Mouse (Mus musculus) left cerebral cortex, adult 9 months (tissue): Measurements from ENCODE around the gene Ccdc181.

Experiments used
- DNase-seq, 2 experiments: peaks; one replicate each; pipeline ENCODE4 v3.0.0; 2022; ENCODE audit warnings: low spot score in 2 of 2

Ccdc181 gene

GRCm38 (mm10) chr1:164284007-164284406 is 8.6 kb downstream of the Ccdc181 start:
- DNase-seq, result no peak

DNA sequence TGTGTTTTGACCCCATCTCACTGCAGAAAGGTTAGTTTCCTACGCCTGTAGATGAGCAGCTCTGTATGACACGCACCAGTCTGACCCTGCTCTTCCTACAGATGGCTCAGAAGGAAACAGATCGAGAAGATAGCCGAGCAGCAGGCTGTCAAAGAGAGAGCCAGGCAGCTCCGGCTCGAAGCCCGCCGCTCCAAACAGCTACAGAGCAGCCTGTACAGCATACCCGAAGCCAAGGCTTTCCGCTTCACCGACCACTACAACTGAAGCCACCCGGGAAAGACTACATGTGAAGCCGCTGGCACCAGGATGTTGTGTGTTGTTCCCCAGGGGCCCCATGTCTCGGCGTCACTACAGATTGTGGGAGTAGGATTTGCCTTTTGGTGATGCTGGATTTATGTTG is 12.0 kb downstream of the Ccdc181 start:
- DNase-seq, result no peak

GRCm38 (mm10) chr1:164292040-164292439 is 16.7 kb downstream of the Ccdc181 start:
- no peak for DNase-seq

DNA sequence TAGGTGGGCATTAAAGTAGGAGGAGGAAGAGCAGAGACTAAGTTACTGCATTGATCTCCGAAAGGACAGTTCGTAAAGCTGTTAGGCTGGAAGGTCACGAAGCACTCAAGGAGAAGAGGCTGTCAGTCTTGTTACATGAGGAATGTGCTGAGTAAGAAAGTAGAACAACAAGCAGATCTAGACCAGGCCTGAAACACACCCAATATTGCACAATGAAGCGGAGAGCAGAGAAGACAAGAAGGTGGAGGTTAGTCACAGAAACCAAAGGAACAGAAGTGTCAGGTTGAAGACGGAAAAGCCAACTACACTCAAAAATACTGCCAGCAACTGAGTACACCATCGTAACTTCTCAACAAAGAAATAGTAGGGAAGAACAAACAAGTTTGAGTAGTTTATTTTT is 18.7 kb downstream of the Ccdc181 start:
- DNase-seq, result no peak

GRCm38 (mm10) chr1:164296473-164296872 is 21.1 kb downstream of the Ccdc181 start:
- DNase-seq, result no peak

GRCm38 (mm10) chr1:164301949-164302348 is 26.6 kb downstream of the Ccdc181 start:
- no peak for DNase-seq

GRCm38 (mm10) chr1:164303821-164304220 is 28.4 kb downstream of the Ccdc181 start, which contains the start of gene Nme7:
Gene Nme7, plus strand, starts transcription at chr1:164304121.
- DNase-seq, result no peak

DNA sequence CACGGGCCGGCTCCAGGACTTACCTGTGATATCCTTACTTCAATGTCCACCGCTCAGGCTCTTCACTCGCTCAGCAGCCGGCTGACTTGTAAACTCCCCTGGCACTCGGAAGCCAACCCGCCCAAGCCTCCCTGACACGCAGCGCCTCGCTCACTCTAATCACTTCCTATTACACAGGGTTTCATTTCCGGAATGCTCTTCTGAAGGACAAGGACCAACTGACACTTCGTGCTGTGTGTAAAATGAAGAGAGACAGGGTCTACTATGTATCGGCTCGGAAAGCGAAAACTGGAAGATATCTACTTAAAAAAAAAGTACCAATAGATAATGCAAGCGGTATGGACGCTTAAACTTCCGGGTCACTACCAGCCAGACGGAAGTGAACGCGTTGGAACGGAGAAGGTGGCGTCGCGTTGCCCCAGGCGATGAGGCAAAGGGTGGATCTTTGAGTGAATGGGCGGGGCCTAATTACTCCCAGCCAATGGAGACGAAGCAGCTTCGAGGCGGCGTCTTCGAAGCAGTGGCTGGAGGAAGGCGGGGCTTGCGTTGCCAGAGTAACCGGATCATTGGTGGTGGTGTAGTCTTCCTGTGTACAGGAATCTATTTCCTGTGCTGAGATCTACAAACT is 31.9 kb downstream of the Ccdc181 start, which contains the start of gene Blzf1:
Gene Blzf1, minus strand, starts transcription at position 366 of the 628 bp plus-strand sequence.
- DNase-seq, result peak; percentile 94 to 98

- no peak for DNase-seq
These were observed 32.5 kb downstream of the Ccdc181 start for GRCm38 (mm10) chr1:164307922-164308321.

DNA sequence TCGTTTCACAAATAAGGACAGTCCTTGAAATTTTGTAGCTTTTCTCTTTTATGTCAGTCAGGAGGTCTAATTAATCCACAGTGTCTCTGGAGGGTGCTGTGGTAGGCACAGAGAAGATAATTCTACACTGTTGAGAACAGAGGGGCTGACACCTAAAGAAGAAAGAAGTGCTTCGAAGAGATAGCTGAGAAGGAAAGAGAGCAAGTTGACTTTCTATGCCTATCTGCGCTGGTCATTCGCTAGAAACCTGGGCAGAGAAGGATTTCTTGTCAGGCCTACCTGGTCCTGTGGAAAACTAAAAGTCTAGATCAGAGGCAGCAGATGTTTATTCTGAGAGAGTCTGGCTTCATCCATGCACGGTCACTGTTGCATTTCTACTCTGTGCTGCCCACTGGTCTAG is 38.7 kb downstream of the Ccdc181 start:
- no peak for DNase-seq

- DNase-seq, result peak in 1 of 2 experiments; percentile 43
These were observed 39.9 kb downstream of the Ccdc181 start for GRCm38 (mm10) chr1:164315266-164315665.

GRCm38 (mm10) chr1:164316697-164317096 is 41.3 kb downstream of the Ccdc181 start:
- DNase-seq, result peak in 1 of 2 experiments; percentile 86

GRCm38 (mm10) chr1:164317261-164317660 is 41.9 kb downstream of the Ccdc181 start:
- no peak for DNase-seq

DNA sequence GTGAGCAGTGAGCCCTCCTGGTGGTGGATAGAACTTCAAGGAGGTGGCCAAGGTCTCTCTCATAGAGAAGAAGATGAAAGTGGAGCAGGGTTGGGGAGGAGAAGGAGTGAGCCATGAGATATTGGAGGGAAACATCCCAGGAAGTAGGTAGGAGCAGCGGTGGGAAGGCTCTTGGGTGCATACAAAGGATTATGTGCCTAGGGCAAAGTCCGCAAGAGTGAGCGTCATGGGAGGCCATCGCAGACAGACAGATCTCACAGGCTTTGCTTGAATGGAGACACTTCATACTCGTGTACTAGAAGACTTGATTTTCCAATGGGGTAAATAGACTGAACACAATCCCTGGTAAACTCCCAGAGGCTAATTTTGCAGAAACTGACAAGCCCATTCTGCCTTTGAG is 43.1 kb downstream of the Ccdc181 start:
- no peak for DNase-seq

GRCm38 (mm10) chr1:164319542-164320140 is 44.3 kb downstream of the Ccdc181 start:
- DNase-seq, result no peak

DNA sequence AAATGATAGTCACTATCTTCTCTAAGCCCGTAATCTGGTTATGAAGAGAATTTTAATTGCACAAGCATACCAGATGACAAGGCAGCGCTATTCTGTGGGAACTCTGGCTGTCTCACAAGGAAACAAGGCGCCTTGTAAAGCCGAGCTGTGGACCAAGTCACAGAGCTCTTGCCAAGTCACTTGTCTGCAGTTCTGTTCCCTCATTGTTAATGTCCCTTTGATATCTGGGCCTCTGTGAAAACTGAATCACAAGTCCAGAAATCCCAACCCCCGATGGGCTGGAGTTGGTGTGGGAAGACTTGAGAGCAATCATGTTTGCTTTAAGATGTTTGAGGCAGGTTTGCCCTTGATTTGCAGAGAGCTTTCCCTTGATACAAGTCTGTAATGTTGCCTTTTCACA is 45.3 kb downstream of the Ccdc181 start:
- DNase-seq, result no peak

DNA sequence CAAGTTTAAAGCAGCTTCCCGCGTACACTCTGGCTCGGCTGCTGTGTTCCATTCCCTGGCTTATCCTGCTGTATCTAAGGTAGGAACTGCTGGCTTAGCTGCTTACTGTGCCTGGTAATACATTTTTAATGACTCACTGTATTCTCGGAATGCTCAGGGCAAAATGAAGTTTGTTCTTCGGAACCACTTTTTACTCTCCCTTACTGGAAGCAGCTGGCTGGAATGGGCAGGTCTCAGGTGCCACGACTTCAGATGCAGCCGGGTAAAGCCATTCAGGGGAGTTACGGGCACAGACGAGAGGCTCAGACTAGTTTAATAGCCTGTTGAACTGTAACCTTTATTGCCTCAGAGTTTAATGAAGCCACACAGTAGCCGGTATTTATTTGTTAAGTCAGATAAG is 46.0 kb downstream of the Ccdc181 start:
- DNase-seq, result no peak

GRCm38 (mm10) chr1:164322987-164323650 is 47.7 kb downstream of the Ccdc181 start:
- DNase-seq, result no peak

DNA sequence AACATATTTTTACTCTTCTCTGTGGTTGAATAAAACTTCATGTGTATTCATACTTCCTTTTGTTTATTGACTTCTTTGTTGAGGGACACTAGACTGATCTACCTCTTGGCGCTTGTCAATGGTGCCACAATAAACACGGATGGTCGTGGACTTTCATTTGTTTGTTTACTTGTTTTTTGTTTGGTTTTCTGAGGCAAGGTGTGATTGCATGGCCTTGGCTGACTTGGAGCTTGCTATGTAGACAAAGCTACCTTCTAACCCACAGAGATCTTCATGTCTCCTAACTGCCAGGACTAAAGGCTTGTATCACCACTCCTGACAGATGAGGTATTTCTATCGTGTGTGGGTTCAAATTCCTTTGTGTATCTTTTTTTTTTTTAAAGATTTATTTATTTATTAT is 48.8 kb downstream of the Ccdc181 start:
- no peak for DNase-seq

DNA sequence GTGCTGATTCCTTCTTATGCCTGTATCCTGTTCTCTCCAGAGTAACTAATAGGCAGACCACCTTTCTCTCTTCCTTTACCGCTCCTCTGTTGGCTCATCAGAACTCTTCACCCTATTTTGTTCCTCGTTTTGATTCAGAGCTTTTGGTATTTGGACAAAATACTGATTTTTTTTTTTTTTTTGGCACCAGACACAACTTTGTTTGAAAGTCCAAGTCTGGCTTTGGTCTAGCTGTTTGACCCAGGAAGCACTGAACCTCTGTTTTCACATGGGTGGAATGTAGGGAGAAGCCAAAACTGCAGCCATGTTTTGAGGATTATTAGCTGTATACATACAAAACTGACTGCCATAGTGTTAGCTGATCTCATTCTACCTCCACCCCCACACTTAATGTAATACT is 49.5 kb downstream of the Ccdc181 start:
- no peak for DNase-seq

DNA sequence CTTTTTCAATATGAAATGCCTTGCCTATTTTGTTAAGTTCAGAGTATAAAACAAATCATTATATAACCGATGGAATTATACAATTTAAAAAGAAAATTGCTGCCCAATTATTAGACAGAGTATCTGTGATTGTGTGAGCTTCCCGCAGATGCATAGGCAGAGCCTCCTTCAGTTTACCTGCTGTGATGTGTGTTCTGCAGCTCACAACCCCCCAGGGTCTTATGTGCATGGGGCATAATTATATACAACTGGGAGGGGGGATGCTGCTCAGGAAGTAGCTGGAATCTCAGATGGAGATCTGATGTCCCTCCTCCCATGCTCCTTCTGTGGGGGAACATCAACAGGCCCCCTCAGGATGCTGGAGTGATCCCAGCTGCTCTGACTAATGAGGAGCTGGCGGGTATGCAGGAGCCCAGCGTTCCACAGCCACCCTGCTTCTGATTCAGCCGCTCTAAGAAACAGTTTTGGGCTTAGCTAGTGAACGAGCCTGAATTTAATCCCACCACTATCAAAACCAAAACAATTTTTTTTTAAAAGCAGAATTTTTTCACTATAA is 51.3 kb downstream of the Ccdc181 start:
- peak in 1 of 2 experiments; percentile 56 for DNase-seq

DNA sequence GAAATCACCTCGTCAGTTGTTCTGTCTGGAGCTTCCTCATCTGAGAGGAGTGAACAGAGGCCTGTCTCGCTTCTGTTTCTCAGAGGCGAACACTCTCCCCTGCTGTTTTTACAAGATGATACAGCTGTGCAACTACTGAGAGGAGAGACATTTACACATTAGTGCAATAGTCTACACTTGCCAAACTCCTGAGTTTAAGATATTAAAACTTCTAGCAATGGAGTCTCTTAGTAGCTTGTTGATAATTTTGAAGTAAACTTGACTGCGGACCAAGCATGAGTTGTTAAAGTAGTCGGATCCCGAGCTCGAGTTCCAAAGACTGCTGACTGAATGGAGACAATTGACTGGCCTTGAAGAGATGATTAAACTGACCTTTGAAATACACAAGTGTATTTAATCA is 52.4 kb downstream of the Ccdc181 start:
- no peak for DNase-seq

- no peak for DNase-seq
These were observed 57.2 kb downstream of the Ccdc181 start for GRCm38 (mm10) chr1:164332559-164332958.
